Mouse (Mus musculus): ENCODE measurements at regions not wholly inside any gene's neighbourhood (a gene's known extent, or its start where the extent isn't known, plus 50 kb on each side); places are given as distances from the start of the nearest gene placed in this dataset.

GRCm38 (mm10) chr16:52690272-52690671 is 236.4 kb upstream of the Alcam start:
- no peaks in the 10 kb centered on the region for H3K36me3 ChIP-seq
- WGBS, result 70% methylated on average over 1 of the region's 1 CpGs
- H3K27ac ChIP-seq (replicated peaks), result no peak overlapping the region
- no peak overlapping the region for H3K4me3 ChIP-seq
- H3K9ac ChIP-seq, result no peak overlapping the region
- no peak for ATAC-seq (ENCODE audit: low read depth)
- no peak overlapping the region for H3K4me2 ChIP-seq
- H3K9me3 ChIP-seq, result no peaks in the 10 kb centered on the region
- no peaks in the 10 kb centered on the region for H3K4me1 ChIP-seq (replicated peaks)
- no peaks in the 10 kb centered on the region for H3K27me3 ChIP-seq

DNA sequence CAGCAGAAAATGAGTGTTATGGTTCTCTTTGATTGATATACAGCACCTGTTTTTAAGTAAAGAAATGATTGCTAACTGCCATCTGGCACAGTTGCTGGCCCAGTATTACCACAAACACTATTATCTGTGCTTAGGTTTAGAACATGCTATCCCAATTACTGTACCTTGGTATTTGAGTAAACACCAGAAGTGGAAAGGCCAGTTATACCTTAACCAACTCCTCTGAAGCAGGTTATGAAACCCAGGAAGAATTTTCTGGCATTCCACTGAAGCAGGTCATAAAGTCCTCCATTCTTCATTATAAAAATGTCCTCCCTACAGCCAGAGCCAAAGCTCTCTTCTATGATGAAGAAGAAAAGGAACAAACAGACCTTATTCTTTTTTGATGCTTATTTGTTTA is 201.0 kb upstream of the Alcam start:
- Histone ChIP-seq H3K27ac (replicated peaks) (no peak overlapping the region), H3K4me2 (no peak overlapping the region), H3K4me3 (no peak overlapping the region), H3K9me3 (no peaks in the 10 kb centered on the region), H3K4me1 (replicated peaks) (no peaks in the 10 kb centered on the region), H3K9ac (no peak overlapping the region), H3K36me3 (no peaks in the 10 kb centered on the region), H3K27me3 (no peaks in the 10 kb centered on the region)
- no peak for ATAC-seq (ENCODE audit: low read depth)

All from neural tube, embryonic 13.5 days (tissue).